Mouse (Mus musculus) heart, adult 2 months (tissue): ENCODE results near the gene Stxbp1. TPM values are rescaled to one million over a fixed set of nuclear protein-coding genes. Genes with fewer than 3 reads are reported as not detected.

Source experiments
- DNase-seq, 2 experiments: peaks; one replicate each; pipeline ENCODE4 v3.0.0; 2021
- H3K27ac ChIP-seq: fragments of 200-600 bp; 2 replicates; pipeline ENCODE4 v1.8.1; 2022
- H3K27me3 ChIP-seq: fragments of 200-500 bp; 2 replicates; pipeline ENCODE4 v1.6.1; 2012; ENCODE audit warnings: mild to moderate bottlenecking, low read length, inconsistent platforms, mixed read lengths; ENCODE audit not compliant: control insufficient read depth, insufficient read depth
- H3K36me3 ChIP-seq: fragments of 200-500 bp; 2 replicates; pipeline ENCODE4 v1.6.1; 2012; ENCODE audit warnings: low read length, inconsistent platforms; ENCODE audit not compliant: control insufficient read depth, insufficient read depth
- H3K4me1 ChIP-seq: fragments of 200-500 bp; 2 replicates; pipeline ENCODE4 v1.6.1; 2011; ENCODE audit warnings: low read length; ENCODE audit not compliant: control insufficient read depth, insufficient read depth
- H3K4me3 ChIP-seq: fragments of 200-600 bp; 2 replicates; pipeline ENCODE4 v1.8.1; 2022
- H3K79me2 ChIP-seq: fragments of 200-500 bp; replicated peaks from 2 replicates; pipeline ENCODE4 v1.6.1; 2012; ENCODE audit warnings: mild to moderate bottlenecking, inconsistent platforms, low read length, moderate library complexity, mixed read lengths; ENCODE audit not compliant: control insufficient read depth, insufficient read depth
- H3K9ac ChIP-seq: fragments of 200-500 bp; 2 replicates; pipeline ENCODE4 v1.6.1; 2012; ENCODE audit warnings: low read depth, mild to moderate bottlenecking, control low read depth, inconsistent platforms, low read length, mixed read lengths
- CTCF ChIP-seq: fragments of 200-600 bp; IDR thresholded peaks from 2 replicates; pipeline ENCODE4 v1.8.1; 2022; ENCODE audit warnings: antibody characterized with exemption, mild to moderate bottlenecking, moderate library complexity
- EP300 ChIP-seq: fragments of 200-500 bp; IDR thresholded peaks from 2 replicates; pipeline ENCODE4 v1.6.1; 2011; ENCODE audit warnings: low read depth, low read length, control low read depth; ENCODE audit not compliant: insufficient read depth
- POLR2A ChIP-seq: fragments of 200-500 bp; IDR thresholded peaks from 2 replicates; pipeline ENCODE4 v1.6.1; 2011; ENCODE audit warnings: mild to moderate bottlenecking, low read depth, low read length, control low read depth; ENCODE audit not compliant: insufficient read depth
- WGBS: fragments of 180-500 bp; shearing (Covaris S2); methylation state at CpG from one replicate; pipeline ENCODE4 v1.1.7; 2018; 5-methylcytosine and 5-hydroxymethylcytosine counted together
- intact Hi-C: fragments of 180-260 bp; cut with DNase I; formaldehyde crosslinking; loops from one replicate; pipeline ENCODE4 v1.15.1; 2025
- polyA plus RNA-seq: library from polyadenylated mRNA; depleted of rRNA; stranded (reverse); fragments of >200 nt; gene quantifications from 2 replicates; pipeline ENCODE4 v1.2.3, GENCODE M21; 2012
- total RNA-seq, 2 experiments: library from RNA; stranded (reverse); gene quantifications; 2 replicates each; pipeline ENCODE4 v1.2.3; 2021

The Stxbp1 gene
- total and polyA plus RNA-seq, 3 experiments = 9.8 to 14.4 (median 11.4) TPM

- no peak overlapping the region for H3K4me3 ChIP-seq
- H3K27me3 ChIP-seq = no peaks in the 10 kb centered on the region
- no peak for DNase-seq
- H3K27ac ChIP-seq = no peak overlapping the region; the same call in 1 of the 2 replicates
- H3K36me3 ChIP-seq = no peaks in the 10 kb centered on the region
- TF ChIP-seq CTCF = no peak
- 78% methylated on average over 3 of the region's 3 CpGs for WGBS
- intact Hi-C loops = no loop called here
- peaks cover 2% of the 10 kb centered on the region; the same call in 1 of the 2 replicates for H3K79me2 ChIP-seq
- no peak overlapping the region for H3K9ac ChIP-seq
- H3K4me1 ChIP-seq = peaks cover 18% of the 10 kb centered on the region
Measured at GRCm38 (mm10) chr2:32890280-32890679, 43.2 kb upstream of the Stxbp1 start.

GRCm38 (mm10) chr2:32888551-32888950 lies 41.5 kb upstream of the Stxbp1 start:
- Histone ChIP-seq H3K9ac (no peak overlapping the region), H3K27ac (peak overlapping the region; percentile 45), H3K27me3 (no peaks in the 10 kb centered on the region), H3K79me2 (peaks cover 2% of the 10 kb centered on the region; the same call in 1 of the 2 replicates), H3K4me1 (peaks cover 22% of the 10 kb centered on the region), H3K4me3 (no peak overlapping the region), H3K36me3 (no peaks in the 10 kb centered on the region; the same call in 1 of the 2 replicates)
- no peak for TF ChIP-seq POLR2A
- no peak for DNase-seq
- 29% methylated on average over 3 of the region's 3 CpGs for WGBS
- intact Hi-C loops = no loop called here

GRCm38 (mm10) chr2:32888029-32888428 lies 41.0 kb upstream of the Stxbp1 start:
- Histone ChIP-seq H3K27me3 (no peaks in the 10 kb centered on the region), H3K9ac (no peak overlapping the region), H3K4me1 (peaks cover 24% of the 10 kb centered on the region), H3K79me2 (peaks cover 4% of the 10 kb centered on the region), H3K4me3 (no peak overlapping the region), H3K36me3 (no peaks in the 10 kb centered on the region; the same call in 1 of the 2 replicates), H3K27ac (peak overlapping the region; percentile 44)
- no peak for DNase-seq
- intact Hi-C loops = no loop called here
- TF ChIP-seq CTCF (no peak), EP300 (no peak), POLR2A (no peak)
- 31% methylated on average over 9 of the region's 9 CpGs for WGBS

- Histone ChIP-seq H3K79me2 (peaks cover 5% of the 10 kb centered on the region), H3K27me3 (no peaks in the 10 kb centered on the region), H3K4me1 (peaks cover 27% of the 10 kb centered on the region), H3K9ac (no peak overlapping the region), H3K4me3 (no peak overlapping the region), H3K27ac (peak overlapping the region; percentile 65), H3K36me3 (no peaks in the 10 kb centered on the region; the same call in 1 of the 2 replicates)
- no peak for TF ChIP-seq POLR2A
- TF ChIP-seq CTCF = no peak
- no peak for TF ChIP-seq EP300
- intact Hi-C loops = no loop called here
- 29% methylated on average over 7 of the region's 7 CpGs for WGBS
- DNase-seq = no peak
Measured at GRCm38 (mm10) chr2:32884745-32885144, 37.7 kb upstream of the Stxbp1 start.

GRCm38 (mm10) chr2:32882283-32883043 lies 35.4 kb upstream of the Stxbp1 start:
- peak overlapping the region; percentile 83 for H3K27ac ChIP-seq
- intact Hi-C loops = no loop called here
- WGBS = 15% methylated on average over 17 of the region's 21 CpGs
- TF ChIP-seq EP300 (no peak), POLR2A (0 out of 2 replicates have a peak, but pooled peaks have one; percentile 28)
- peaks cover 6% of the 10 kb centered on the region for H3K79me2 ChIP-seq
- peak; percentile 57 to 61 for DNase-seq
- H3K36me3 ChIP-seq = no peaks in the 10 kb centered on the region; the same call in 1 of the 2 replicates
- no peak overlapping the region; the same call in 1 of the 2 replicates for H3K4me3 ChIP-seq
- H3K9ac ChIP-seq = peak overlapping the region; percentile 37
- no peaks in the 10 kb centered on the region for H3K27me3 ChIP-seq
- peaks cover 33% of the 10 kb centered on the region for H3K4me1 ChIP-seq

GRCm38 (mm10) chr2:32881723-32882122 lies 34.7 kb upstream of the Stxbp1 start:
- H3K27ac ChIP-seq = peak overlapping the region; percentile 83
- no peaks in the 10 kb centered on the region; the same call in 1 of the 2 replicates for H3K36me3 ChIP-seq
- H3K4me3 ChIP-seq = no peak overlapping the region
- H3K27me3 ChIP-seq = no peaks in the 10 kb centered on the region
- DNase-seq = peak; percentile 82 to 88
- intact Hi-C loops = loop anchor here (2.0 kb wide), 1 partner anchor 29 kb away; no protein-coding TSS in a partner anchor
- peaks cover 6% of the 10 kb centered on the region for H3K79me2 ChIP-seq
- peaks cover 34% of the 10 kb centered on the region for H3K4me1 ChIP-seq
- TF ChIP-seq POLR2A (0 out of 2 replicates have a peak, but pooled peaks have one; percentile 28), CTCF (no peak)
- WGBS = 17% methylated on average over 3 of the region's 3 CpGs
- H3K9ac ChIP-seq = 0 out of 2 replicates have a peak overlapping the region, but pooled peaks have one; percentile 1
